In genomic region chr5:120656281-120656751, GRCm38 (mm10) we compare ENCODE assay signal across 17 mouse cellular contexts. TPM values are rescaled to one million over a fixed set of nuclear protein-coding genes. Genes with fewer than 3 reads are reported as not detected.
A peak's percentile ranks its signal among the peaks of the same experiment; 100 is the strongest.
DNase-seq lines count a peak whose midpoint lies in the region; ATAC-seq and TF ChIP-seq lines count a peak whose summit lies in the region.
"Had no signal": no experiment of that assay in that cellular context is flagged by ENCODE, and none has a peak within 500 bp of the region (broad histone marks: within the 10 kb centered on the region; RNA-seq: fewer than 3 reads in every experiment).

No protein-coding gene starts in this region.

- peaks cover 30% of the 10 kb centered on the region for H3K4me1 ChIP-seq in forebrain, embryonic 15.5 days
- H3K4me1 ChIP-seq in forebrain, embryonic 11.5 days (replicated peaks; ENCODE audit: control insufficient read depth, insufficient read depth, low read length), result no peaks in the 10 kb centered on the region
- H3K4me1 ChIP-seq in E14TG2a.4 (replicated peaks; ENCODE audit: low read depth, low read length), result peaks cover 36% of the 10 kb centered on the region
- H3K4me1 ChIP-seq in intestine, postnatal 0 days (replicated peaks; ENCODE audit: control insufficient read depth, insufficient read depth, low read length), result no peaks in the 10 kb centered on the region
- H3K4me1 ChIP-seq: kidney, embryonic 15.5 days; limb, embryonic 15.5 days had no signal

- TF ChIP-seq CTCF in E14TG2a.4 (conservative IDR thresholded peaks at IDR 0.05; ENCODE audit: low read length), result 0 out of 2 replicates have a peak, but pooled peaks have one; percentile 14
- peak; percentile 76 for TF ChIP-seq CTCF in layer of hippocampus, adult 2 months (conservative IDR thresholded peaks at IDR 0.05)
- no peak for TF ChIP-seq CTCF in intestine, postnatal 0 days (IDR thresholded peaks at IDR 0.05; ENCODE audit: low read depth)

- 65% methylated on average over 12 of the region's 12 CpGs for WGBS in forebrain, embryonic 15.5 days
- 87% methylated on average over 12 of the region's 12 CpGs for WGBS in forebrain, embryonic 11.5 days
- 75% methylated on average over 12 of the region's 12 CpGs for WGBS in intestine, postnatal 0 days

- no peaks in the 10 kb centered on the region for H3K27me3 ChIP-seq in forebrain, embryonic 15.5 days
- no peaks in the 10 kb centered on the region for H3K27me3 ChIP-seq in forebrain, embryonic 11.5 days (ENCODE audit: control insufficient read depth, insufficient read depth, low read length)
- H3K27me3 ChIP-seq in E14TG2a.4 (ENCODE audit: insufficient read depth, low read length), result peaks cover 43% of the 10 kb centered on the region
- H3K27me3 ChIP-seq in intestine, postnatal 0 days (replicated peaks; ENCODE audit: control insufficient read depth, insufficient read depth, low read length), result 0 out of 2 replicates have a peak, but pooled peaks cover 4% of the 10 kb centered on the region
- H3K27me3 ChIP-seq: Patski had no signal

- no peak overlapping the region for H3K4me3 ChIP-seq in forebrain, embryonic 15.5 days
- no peak overlapping the region for H3K4me3 ChIP-seq in forebrain, embryonic 11.5 days (ENCODE audit: low read depth, low read length)
- H3K4me3 ChIP-seq in E14TG2a.4 (replicated peaks; ENCODE audit: low read length), result no peak overlapping the region
- H3K4me3 ChIP-seq in layer of hippocampus, adult 2 months, result no peak overlapping the region
- H3K4me3 ChIP-seq in intestine, postnatal 0 days (ENCODE audit: low read depth, low read length), result no peak overlapping the region
- H3K4me3 ChIP-seq: hindbrain, embryonic 10.5 days; kidney, embryonic 15.5 days; limb, embryonic 15.5 days had no signal

- no peak for DNase-seq in forebrain, embryonic 11.5 days (ENCODE audit: low spot score)
- peak; percentile 73 to 80 for DNase-seq in layer of hippocampus, adult 2 months (ENCODE audit: low spot score in 2 of 2)
- peak; percentile 29 for DNase-seq in lung, postnatal 36 days
- no peak for DNase-seq in cerebellum, postnatal 4 days (ENCODE audit: low spot score in 2 of 2)
- DNase-seq: cerebellum, postnatal 25 days; heart, adult 11 months; spleen, adult 18-20 months had no signal

- H3K4me2 ChIP-seq in forebrain, embryonic 15.5 days (replicated peaks), result no peak overlapping the region
- no peak overlapping the region for H3K4me2 ChIP-seq in forebrain, embryonic 11.5 days (ENCODE audit: low read depth, low read length, severe bottlenecking)
- no peak overlapping the region for H3K4me2 ChIP-seq in intestine, postnatal 0 days (replicated peaks; ENCODE audit: low read depth)
- H3K4me2 ChIP-seq: kidney, embryonic 15.5 days; limb, embryonic 15.5 days had no signal

- H3K36me3 ChIP-seq in forebrain, embryonic 15.5 days, result no peaks in the 10 kb centered on the region
- no peaks in the 10 kb centered on the region for H3K36me3 ChIP-seq in forebrain, embryonic 11.5 days (ENCODE audit: control insufficient read depth, insufficient read depth, low read length)
- H3K36me3 ChIP-seq in E14TG2a.4 (ENCODE audit: insufficient read depth, low read length), result no peaks in the 10 kb centered on the region
- H3K36me3 ChIP-seq in intestine, postnatal 0 days (ENCODE audit: control insufficient read depth, insufficient read depth), result no peaks in the 10 kb centered on the region
- H3K36me3 ChIP-seq: hindbrain, embryonic 10.5 days; kidney, embryonic 15.5 days; limb, embryonic 15.5 days had no signal

- no peaks in the 10 kb centered on the region for H3K9me3 ChIP-seq in forebrain, embryonic 15.5 days
- H3K9me3 ChIP-seq in forebrain, embryonic 11.5 days (ENCODE audit: control insufficient read depth, low read length), result no peaks in the 10 kb centered on the region
- no peaks in the 10 kb centered on the region for H3K9me3 ChIP-seq in E14TG2a.4 (ENCODE audit: low read length)
- H3K9me3 ChIP-seq in intestine, postnatal 0 days (ENCODE audit: control insufficient read depth), result no peaks in the 10 kb centered on the region
- H3K9me3 ChIP-seq: hindbrain, embryonic 10.5 days; kidney, embryonic 15.5 days; limb, embryonic 15.5 days had no signal

- H3K27ac ChIP-seq in forebrain, embryonic 15.5 days (replicated peaks), result peak overlapping the region; percentile 77
- H3K27ac ChIP-seq in forebrain, embryonic 11.5 days (ENCODE audit: low read depth, low read length), result no peak overlapping the region
- peak overlapping the region; percentile 81 for H3K27ac ChIP-seq in layer of hippocampus, adult 2 months
- H3K27ac ChIP-seq in intestine, postnatal 0 days (ENCODE audit: low read depth, low read length), result no peak overlapping the region
- H3K27ac ChIP-seq: hindbrain, embryonic 10.5 days; kidney, embryonic 15.5 days; limb, embryonic 15.5 days had no signal

- H3K9ac ChIP-seq in forebrain, embryonic 15.5 days (replicated peaks), result no peak overlapping the region
- H3K9ac ChIP-seq in forebrain, embryonic 11.5 days (ENCODE audit: low read length), result no peak overlapping the region
- no peak overlapping the region for H3K9ac ChIP-seq in intestine, postnatal 0 days (ENCODE audit: low read depth, low read length)
- H3K9ac ChIP-seq: kidney, embryonic 15.5 days; limb, embryonic 15.5 days had no signal

- no peak for ATAC-seq in forebrain, embryonic 15.5 days (replicated peaks)
- ATAC-seq in forebrain, embryonic 11.5 days (replicated peaks; ENCODE audit: low FRiP score), result no peak
- ATAC-seq in erythroid progenitor cell, adult 5-6 weeks (replicated peaks; ENCODE audit: low FRiP score, poor library complexity, severe bottlenecking), result no peak
- ATAC-seq in intestine, postnatal 0 days, result no peak
- ATAC-seq: Patski had no signal

RNA-seq across cellular contexts. Expression of gene Rasal1, which starts 7.7 kb away (rescaled TPM):
- 2.7 and 4.2 TPM in 2 replicates for polyA plus RNA-seq in forebrain, embryonic 15.5 days (2015; fragmentation: Nextera tagmentation; extraction: Ambion mirVana)
- polyA plus RNA-seq in forebrain, embryonic 11.5 days (2014; fragmentation: Nextera tagmentation; extraction: Ambion mirVana), result not detected in 2 replicates
- total RNA-seq in layer of hippocampus, adult 2 months (2021), result 10 to 100 TPM; 91.9 to 96.6 TPM
- total RNA-seq in erythroid progenitor cell, adult 5-6 weeks (2015; ENCODE audit: low replicate concordance), result 14.3 TPM in 1 of 2 replicates, not detected in the other
- not detected in 2 replicates for total RNA-seq in erythroid progenitor cell, adult 5-6 weeks (2017; ENCODE audit: low replicate concordance)
- 3.0 and 5.1 TPM in 2 replicates for polyA plus RNA-seq in intestine, postnatal 0 days (2015; fragmentation: Nextera tagmentation; extraction: Ambion mirVana)
- total RNA-seq: megakaryocyte-erythroid progenitor cell, adult 5-6 weeks had no signal
- polyA plus RNA-seq: neural tube, embryonic 11.5 days had no signal

RNA-seq across cellular contexts. Expression of gene Cfap73, which starts 22.3 kb away (rescaled TPM):
- 0.47 and 1.2 TPM in 2 replicates for polyA plus RNA-seq in forebrain, embryonic 15.5 days (2015; fragmentation: Nextera tagmentation; extraction: Ambion mirVana)
- not detected in 2 replicates for polyA plus RNA-seq in forebrain, embryonic 11.5 days (2014; fragmentation: Nextera tagmentation; extraction: Ambion mirVana)
- under 1 TPM in 1 of 2 experiments, not detected in 1; 0.39 TPM for total RNA-seq in layer of hippocampus, adult 2 months (2021)
- not detected in 2 replicates for total RNA-seq in erythroid progenitor cell, adult 5-6 weeks (2015; ENCODE audit: low replicate concordance)
- not detected in 2 replicates for total RNA-seq in erythroid progenitor cell, adult 5-6 weeks (2017; ENCODE audit: low replicate concordance)
- not detected in 2 replicates for polyA plus RNA-seq in intestine, postnatal 0 days (2015; fragmentation: Nextera tagmentation; extraction: Ambion mirVana)
- total RNA-seq: megakaryocyte-erythroid progenitor cell, adult 5-6 weeks had no signal
- polyA plus RNA-seq: kidney, embryonic 15.5 days; limb, embryonic 15.5 days; neural tube, embryonic 11.5 days had no signal

RNA-seq across cellular contexts. Expression of gene Ddx54, which starts 43.8 kb away (rescaled TPM):
- 46.9 and 49.0 TPM in 2 replicates for polyA plus RNA-seq in forebrain, embryonic 15.5 days (2015; fragmentation: Nextera tagmentation; extraction: Ambion mirVana)
- polyA plus RNA-seq in forebrain, embryonic 11.5 days (2014; fragmentation: Nextera tagmentation; extraction: Ambion mirVana), result 45.2 and 45.7 TPM in 2 replicates
- 10 to 100 TPM; 36.8 to 37.2 TPM for total RNA-seq in layer of hippocampus, adult 2 months (2021)
- 1.1 and 1.3 TPM in 2 replicates for total RNA-seq in erythroid progenitor cell, adult 5-6 weeks (2015; ENCODE audit: low replicate concordance)
- 6.4 and 8.1 TPM in 2 replicates for total RNA-seq in erythroid progenitor cell, adult 5-6 weeks (2017; ENCODE audit: low replicate concordance)
- 19.9 and 20.9 TPM in 2 replicates for polyA plus RNA-seq in intestine, postnatal 0 days (2015; fragmentation: Nextera tagmentation; extraction: Ambion mirVana)

RNA-seq across cellular contexts. Expression of gene Rita1, which starts 43.9 kb away (rescaled TPM):
- polyA plus RNA-seq in forebrain, embryonic 15.5 days (2015; fragmentation: Nextera tagmentation; extraction: Ambion mirVana), result 22.4 and 23.0 TPM in 2 replicates
- polyA plus RNA-seq in forebrain, embryonic 11.5 days (2014; fragmentation: Nextera tagmentation; extraction: Ambion mirVana), result 10.2 and 10.6 TPM in 2 replicates
- total RNA-seq in layer of hippocampus, adult 2 months (2021), result 10 to 100 TPM; 23.7 to 28.0 TPM
- total RNA-seq in erythroid progenitor cell, adult 5-6 weeks (2015; ENCODE audit: low replicate concordance), result 0.72 TPM in 1 of 2 replicates, not detected in the other
- total RNA-seq in erythroid progenitor cell, adult 5-6 weeks (2017; ENCODE audit: low replicate concordance), result 3.9 TPM in 1 of 2 replicates, not detected in the other
- 6.1 and 7.5 TPM in 2 replicates for polyA plus RNA-seq in intestine, postnatal 0 days (2015; fragmentation: Nextera tagmentation; extraction: Ambion mirVana)

RNA-seq across cellular contexts. Expression of gene Dtx1, which starts 55.4 kb away (rescaled TPM):
- polyA plus RNA-seq in forebrain, embryonic 15.5 days (2015; fragmentation: Nextera tagmentation; extraction: Ambion mirVana), result 48.2 and 52.8 TPM in 2 replicates
- polyA plus RNA-seq in forebrain, embryonic 11.5 days (2014; fragmentation: Nextera tagmentation; extraction: Ambion mirVana), result 6.4 and 6.6 TPM in 2 replicates
- total RNA-seq in layer of hippocampus, adult 2 months (2021), result 10 to 100 TPM; 70.9 to 73.9 TPM
- total RNA-seq in erythroid progenitor cell, adult 5-6 weeks (2015; ENCODE audit: low replicate concordance), result 7.5 TPM in 1 of 2 replicates, not detected in the other
- total RNA-seq in erythroid progenitor cell, adult 5-6 weeks (2017; ENCODE audit: low replicate concordance), result 0.39 and 0.61 TPM in 2 replicates
- polyA plus RNA-seq in intestine, postnatal 0 days (2015; fragmentation: Nextera tagmentation; extraction: Ambion mirVana), result 2.3 and 2.5 TPM in 2 replicates

Comparison
In these comparisons a context has a peak if more than half of its experiments do, and no peak if none do; other contexts are left out.
1. H3K27ac ChIP-seq: peak in forebrain, embryonic 15.5 days (single experiment) and layer of hippocampus, adult 2 months (single experiment); none in forebrain, embryonic 11.5 days (single experiment) and intestine, postnatal 0 days (single experiment).
2. DNase-seq: peak in layer of hippocampus, adult 2 months (2 of 2) and lung, postnatal 36 days (single experiment); none in forebrain, embryonic 11.5 days (single experiment) and cerebellum, postnatal 4 days (0 of 2).